8 mouse cellular contexts compared by ENCODE assay signal in the genomic region with DNA sequence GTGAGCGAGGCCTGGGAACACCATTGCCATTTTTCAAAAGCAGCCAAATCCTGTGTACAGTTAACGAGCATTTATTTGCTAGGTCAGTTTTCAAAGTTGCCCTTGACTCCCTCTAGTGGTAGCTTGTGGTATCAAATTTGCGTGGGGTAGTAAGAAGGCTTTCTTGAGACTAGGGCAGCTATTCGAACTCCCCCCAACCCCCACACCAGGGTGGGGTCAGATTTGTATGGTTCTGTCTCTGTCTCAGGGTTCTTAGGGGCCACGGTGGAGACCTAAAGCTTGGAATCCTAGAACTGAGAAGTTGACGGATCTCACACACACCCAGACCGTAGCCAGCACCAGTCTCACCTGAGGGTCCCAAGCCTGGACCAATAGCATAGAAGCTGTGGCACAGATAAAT. TPM values are rescaled to one million over a fixed set of nuclear protein-coding genes. Genes with fewer than 3 reads are reported as not detected.
DNase-seq lines count a peak whose midpoint lies in the region; ATAC-seq and TF ChIP-seq lines count a peak whose summit lies in the region.

No protein-coding gene starts in this region.

- peak; percentile 94 for TF ChIP-seq CTCF in kidney, postnatal 0 days (IDR thresholded peaks at IDR 0.05; ENCODE audit: low read depth)
- TF ChIP-seq CTCF in liver, adult 2 months (IDR thresholded peaks at IDR 0.05; ENCODE audit: low read depth, low read length), result peak; percentile 53

- no peaks in the 10 kb centered on the region for H3K27me3 ChIP-seq in kidney, postnatal 0 days (ENCODE audit: insufficient read depth, low read length)
- no peaks in the 10 kb centered on the region for H3K27me3 ChIP-seq in liver, adult 2 months (ENCODE audit: control insufficient read depth, insufficient read depth, low read length)

- no peaks in the 10 kb centered on the region for H3K79me2 ChIP-seq in liver, adult 2 months (ENCODE audit: control insufficient read depth, insufficient read depth, low read length)

- TF ChIP-seq POLR2A in liver, adult 2 months (IDR thresholded peaks at IDR 0.05; ENCODE audit: extremely low read depth, insufficient read depth, low read length), result no peak

- H3K4me1 ChIP-seq in kidney, postnatal 0 days (replicated peaks; ENCODE audit: insufficient read depth, low read length), result no peaks in the 10 kb centered on the region
- H3K4me1 ChIP-seq in liver, adult 2 months (ENCODE audit: control insufficient read depth, insufficient read depth, low read length), result no peaks in the 10 kb centered on the region

- no peak overlapping the region; the same call in 1 of the 2 replicates for H3K4me2 ChIP-seq in kidney, postnatal 0 days (ENCODE audit: low read length)

- no peaks in the 10 kb centered on the region for H3K36me3 ChIP-seq in kidney, postnatal 0 days (ENCODE audit: insufficient read depth, low read length)
- H3K36me3 ChIP-seq in liver, adult 2 months (ENCODE audit: control insufficient read depth, insufficient read depth, low read length), result peaks cover 10% of the 10 kb centered on the region; the same call in 1 of the 2 replicates

- H3K9ac ChIP-seq in kidney, postnatal 0 days (ENCODE audit: low read depth, low read length), result no peak overlapping the region
- no peak overlapping the region for H3K9ac ChIP-seq in liver, adult 2 months (ENCODE audit: low read depth, low read length)

- WGBS in kidney, postnatal 0 days, result 18% methylated on average over 7 of the region's 7 CpGs
- 29% methylated on average over 7 of the region's 7 CpGs for WGBS in liver, adult 2 months

- no peak; the same call in 1 of the 2 replicates for ATAC-seq in kidney, postnatal 0 days (replicated peaks; ENCODE audit: low FRiP score, low read depth)

- no peak overlapping the region for H3K27ac ChIP-seq in kidney, postnatal 0 days
- no peak overlapping the region for H3K27ac ChIP-seq in liver, adult 2 months (replicated peaks; ENCODE audit: insufficient read depth, low read depth, low read length)

- H3K4me3 ChIP-seq in kidney, postnatal 0 days (replicated peaks; ENCODE audit: low read depth, low read length), result no peak overlapping the region
- H3K4me3 ChIP-seq in liver, adult 2 months (ENCODE audit: insufficient read depth, low read depth, low read length), result no peak overlapping the region

- DNase-seq in A20 (ENCODE audit: low read depth, low spot score), result peak; percentile 76
- peak; percentile 87 for DNase-seq in R1 (ENCODE audit: low read depth, low spot score)
- peak; percentile 89 to 90 for DNase-seq in cerebellum, postnatal 14 days
- peak; percentile 44 to 61 for DNase-seq in gastrocnemius, postnatal 4 days (ENCODE audit: low spot score in 2 of 2)
- peak; percentile 85 for DNase-seq in kidney, postnatal 0 days (ENCODE audit: low spot score)
- DNase-seq in liver, adult 2 months (ENCODE audit: extremely low read depth, low read depth, low spot score), result peak; percentile 69
- peak; percentile 72 for DNase-seq in neural tube, embryonic 10.5 days (ENCODE audit: extremely low spot score, low spot score)
- peak; percentile 68 for DNase-seq in testis, postnatal 14 days (ENCODE audit: low spot score)

- H3K9me3 ChIP-seq in kidney, postnatal 0 days (replicated peaks; ENCODE audit: low read length), result no peaks in the 10 kb centered on the region

RNA-seq across cellular contexts. Expression of a gene that starts 18.7 kb away (rescaled TPM):
- 10 to 100 TPM; 13.4 to 15.4 TPM for total RNA-seq in gastrocnemius, postnatal 4 days (2021)
- polyA plus RNA-seq in kidney, postnatal 0 days (2015; fragmentation: Nextera tagmentation; extraction: Ambion mirVana), result 33.7 and 39.6 TPM in 2 replicates
- total RNA-seq in liver, adult 2 months (2014; rRNA removed), result 43.2 and 59.9 TPM in 2 replicates
- 50.1 and 59.5 TPM in 2 replicates for polyA plus RNA-seq in liver, adult 2 months (2012; rRNA removed)

RNA-seq across cellular contexts. Expression of a gene that starts 53.1 kb away (rescaled TPM):
- total RNA-seq in gastrocnemius, postnatal 4 days (2021), result 10 to 100 TPM; 21.1 to 22.5 TPM
- 38.9 and 43.1 TPM in 2 replicates for polyA plus RNA-seq in kidney, postnatal 0 days (2015; fragmentation: Nextera tagmentation; extraction: Ambion mirVana)
- 6.3 and 8.3 TPM in 2 replicates for total RNA-seq in liver, adult 2 months (2014; rRNA removed)
- 16.4 and 17.7 TPM in 2 replicates for polyA plus RNA-seq in liver, adult 2 months (2012; rRNA removed)
